Mouse (Mus musculus) midbrain, embryonic 11.5 days (tissue): ENCODE measurements at regions not wholly inside any gene's neighbourhood (a gene's known extent, or its start where the extent isn't known, plus 50 kb on each side); places are given as distances from the start of the nearest gene placed in this dataset.
"Not testable (repeated sequence)": the region's sequence is repeated elsewhere in the genome, so short reads cannot be mapped to it uniquely, and the experiment has no call there.

Experiments
- ATAC-seq: fragments of 200-750 bp; cut with Nextera tagmentation; 2 replicates; pipeline ENCODE4 v1.8.0; 2017; ENCODE audit warnings: moderate TSS enrichment, moderate library complexity; ENCODE audit not compliant: low FRiP score
- DNase-seq: peaks from one replicate; pipeline ENCODE4 v3.0.0; 2015; ENCODE audit warnings: low spot score; ENCODE audit errors: missing footprints
- H3K27ac ChIP-seq: fragments of 300-500 bp; sonication (generic); 2 replicates; pipeline ENCODE4 v1.5.1; 2014; ENCODE audit warnings: low read depth, low read length
- H3K27me3 ChIP-seq: fragments of 300-500 bp; sonication (generic); 2 replicates; pipeline ENCODE4 v1.6.1; 2014; ENCODE audit warnings: mild to moderate bottlenecking, low read length, moderate library complexity, mixed read lengths; ENCODE audit not compliant: control insufficient read depth, insufficient read depth
- H3K36me3 ChIP-seq: fragments of 300-500 bp; sonication (generic); 2 replicates; pipeline ENCODE4 v1.6.1; 2014; ENCODE audit warnings: mild to moderate bottlenecking, low read length, moderate library complexity, mixed read lengths; ENCODE audit not compliant: control insufficient read depth, insufficient read depth
- H3K4me1 ChIP-seq: fragments of 300-500 bp; sonication (generic); 2 replicates; pipeline ENCODE4 v1.6.1; 2014; ENCODE audit warnings: low read length; ENCODE audit not compliant: control insufficient read depth, insufficient read depth
- H3K4me2 ChIP-seq: fragments of 300-500 bp; sonication (generic); 2 replicates; pipeline ENCODE4 v1.6.1; 2014; ENCODE audit warnings: mild to moderate bottlenecking, moderate library complexity
- H3K4me3 ChIP-seq: fragments of 300-500 bp; sonication (generic); 2 replicates; pipeline ENCODE4 v1.5.1; 2014; ENCODE audit warnings: low read depth, low read length
- H3K9ac ChIP-seq: fragments of 300-500 bp; sonication (generic); 2 replicates; pipeline ENCODE4 v1.6.1; 2014; ENCODE audit warnings: low read length
- H3K9me3 ChIP-seq: fragments of 300-500 bp; sonication (generic); 2 replicates; pipeline ENCODE4 v1.6.1; 2016; ENCODE audit warnings: low read length; ENCODE audit not compliant: control insufficient read depth
- WGBS: fragments of 180-500 bp; shearing (Covaris S2); extraction: QIAGEN DNeasy Blood & Tissue Kit; methylation state at CpG from one replicate; pipeline ENCODE4 v1.1.7; 2014; 5-methylcytosine and 5-hydroxymethylcytosine counted together

DNA sequence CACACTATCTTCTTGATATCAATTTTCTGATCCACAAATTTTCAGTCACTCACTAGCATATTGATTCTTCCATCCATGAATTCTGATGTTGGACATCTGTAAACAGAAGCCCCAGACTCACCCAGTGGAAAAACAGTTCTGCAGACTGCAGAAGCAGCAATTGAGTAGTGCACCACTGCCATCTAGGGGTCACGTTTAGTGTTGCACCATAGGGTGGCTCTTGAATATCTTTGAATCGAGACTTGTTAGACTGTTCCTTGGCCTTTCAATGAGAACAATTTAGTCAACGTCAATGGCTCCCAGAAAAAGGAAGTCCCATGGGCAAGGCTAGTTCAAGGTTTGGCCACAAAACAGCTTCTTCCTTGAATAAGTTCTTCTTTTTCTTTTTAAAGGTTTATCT, 828.1 kb downstream of the Gm10330 start:
- 53% methylated on average over 3 of the region's 3 CpGs for WGBS
- H3K36me3 ChIP-seq, H3K27ac ChIP-seq, H3K27me3 ChIP-seq, H3K4me3 ChIP-seq, H3K4me2 ChIP-seq, H3K9me3 ChIP-seq, H3K4me1 ChIP-seq, DNase-seq, H3K9ac ChIP-seq, ATAC-seq: not testable (repeated sequence)

- Histone ChIP-seq H3K4me2 (peak overlapping the region; percentile 45), H3K9ac (peak overlapping the region; percentile 57), H3K4me3 (peak overlapping the region; percentile 48)
- H3K27me3 ChIP-seq, H3K36me3 ChIP-seq, H3K27ac ChIP-seq, H3K4me1 ChIP-seq, H3K9me3 ChIP-seq: not testable (repeated sequence)
- ATAC-seq: peak; percentile 75
- WGBS: under 1% methylated on average over 39 of the region's 53 CpGs
- DNase-seq: peak; percentile 94
Observed at GRCm38 (mm10) chr12:22906156-22906555, 873.9 kb downstream of the Gm10330 start.
